ENCODE assay signal across 9 mouse cellular contexts in the genomic region with DNA sequence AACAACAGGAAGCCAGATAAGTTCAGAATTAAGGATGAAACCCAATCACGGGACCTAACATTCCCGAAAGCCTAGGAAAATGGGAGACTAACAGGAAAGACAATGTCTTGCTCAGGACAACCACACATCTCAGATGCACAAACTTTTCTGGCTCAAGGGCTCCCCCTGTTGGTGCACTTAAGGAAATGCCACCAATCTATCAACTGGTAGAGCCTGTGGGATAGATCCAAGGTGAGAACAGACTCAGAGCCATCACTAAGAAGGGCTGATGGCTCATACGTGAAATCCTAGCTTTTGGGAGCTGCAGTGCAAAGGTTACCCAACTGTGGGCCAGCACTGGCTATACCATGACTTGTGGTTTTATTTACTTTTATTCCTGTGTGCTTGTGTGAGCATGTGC. TPM values are rescaled to one million over a fixed set of nuclear protein-coding genes. Genes with fewer than 3 reads are reported as not detected.
DNase-seq lines count a peak whose midpoint lies in the region; ATAC-seq and TF ChIP-seq lines count a peak whose summit lies in the region.
"Had no signal": no experiment of that assay in that cellular context is flagged by ENCODE, and none has a peak within 500 bp of the region (broad histone marks: within the 10 kb centered on the region; RNA-seq: fewer than 3 reads in every experiment).

No protein-coding gene starts in this region.

- peak overlapping the region; percentile 57 for H3K27ac ChIP-seq in kidney, embryonic 16.5 days (ENCODE audit: low read length)
- no peak overlapping the region for H3K27ac ChIP-seq in liver, embryonic 14.5 days
- H3K27ac ChIP-seq: limb, embryonic 12.5 days had no signal

- no peak for TF ChIP-seq EP300 in liver, embryonic 14.5 days (IDR thresholded peaks at IDR 0.05; ENCODE audit: low read depth)

- peaks cover 7% of the 10 kb centered on the region; the same call in 1 of the 2 replicates for H3K36me3 ChIP-seq in kidney, embryonic 16.5 days (ENCODE audit: insufficient read depth, low read length)
- H3K36me3 ChIP-seq in liver, embryonic 14.5 days (replicated peaks; ENCODE audit: control insufficient read depth, insufficient read depth, low read depth), result peaks cover 89% of the 10 kb centered on the region

- TF ChIP-seq CTCF in liver, embryonic 14.5 days (IDR thresholded peaks at IDR 0.05; ENCODE audit: low read depth), result peak; percentile 93

- peak; percentile 68 for ATAC-seq in kidney, embryonic 16.5 days (ENCODE audit: low FRiP score, low TSS enrichment)
- ATAC-seq in liver, embryonic 14.5 days (ENCODE audit: insufficient read depth), result peak; percentile 57; the same call in 1 of the 2 replicates

- no peaks in the 10 kb centered on the region for H3K27me3 ChIP-seq in kidney, embryonic 16.5 days (ENCODE audit: insufficient read depth, low read length)
- no peaks in the 10 kb centered on the region for H3K27me3 ChIP-seq in liver, embryonic 14.5 days (ENCODE audit: control insufficient read depth, insufficient read depth, low read length)
- H3K27me3 ChIP-seq: limb, embryonic 12.5 days had no signal

- no peak overlapping the region for H3K9ac ChIP-seq in kidney, embryonic 16.5 days (replicated peaks; ENCODE audit: low read length)
- H3K9ac ChIP-seq in liver, embryonic 14.5 days (replicated peaks), result no peak overlapping the region
- H3K9ac ChIP-seq: limb, embryonic 12.5 days had no signal

- H3K4me2 ChIP-seq in kidney, embryonic 16.5 days (replicated peaks; ENCODE audit: low read depth, low read length), result no peak overlapping the region
- H3K4me2 ChIP-seq in liver, embryonic 14.5 days (ENCODE audit: low read depth), result no peak overlapping the region
- H3K4me2 ChIP-seq: limb, embryonic 12.5 days had no signal

- WGBS in kidney, embryonic 16.5 days, result 12% methylated on average over 3 of the region's 3 CpGs
- WGBS in liver, embryonic 14.5 days (ENCODE audit: insufficient replicate concordance), result 19% methylated on average over 3 of the region's 3 CpGs

- DNase-seq in CD8-positive naive resting alpha-beta T cell, adult 2 months (ENCODE audit: low read depth in 2 of 2, low spot score in 2 of 2), result peak; percentile 60 to 76
- peak; percentile 79 for DNase-seq in adrenal gland, adult 8-10 months
- DNase-seq in embryo, embryonic 11.5 days (ENCODE audit: low read depth, low spot score), result peak; percentile 64
- DNase-seq in heart, adult 9 months (ENCODE audit: low spot score in 2 of 2), result peak; percentile 80 to 89
- DNase-seq in liver, embryonic 14.5 days (ENCODE audit: low read depth in 3 of 3, low spot score in 3 of 3), result peak; percentile 60 to 68 (median 63)
- DNase-seq in retina, adult 2 months (ENCODE audit: low read depth, low spot score), result peak; percentile 50
- peak; percentile 74 for DNase-seq in thymus, postnatal 14 days

- peaks cover 43% of the 10 kb centered on the region for H3K4me1 ChIP-seq in kidney, embryonic 16.5 days (ENCODE audit: insufficient read depth, low read length)
- peaks cover 0 to 2% of the 10 kb centered on the region in 2 experiments; a peak in 2 of 4 replicates for H3K4me1 ChIP-seq in liver, embryonic 14.5 days (replicated peaks; ENCODE audit: control insufficient read depth in 2 of 2, insufficient read depth in 2 of 2, low read length in 1 of 2)

- H3K4me3 ChIP-seq in kidney, embryonic 16.5 days (ENCODE audit: low read length), result no peak overlapping the region
- H3K4me3 ChIP-seq in liver, embryonic 14.5 days (ENCODE audit: insufficient read depth in 1 of 2, low read depth in 2 of 2, low read length in 2 of 2), result no peak overlapping the region
- H3K4me3 ChIP-seq: limb, embryonic 12.5 days had no signal

- no peaks in the 10 kb centered on the region for H3K9me3 ChIP-seq in kidney, embryonic 16.5 days (ENCODE audit: low read length)
- no peaks in the 10 kb centered on the region for H3K9me3 ChIP-seq in liver, embryonic 14.5 days (ENCODE audit: control insufficient read depth, low read length)
- H3K9me3 ChIP-seq: limb, embryonic 12.5 days had no signal

RNA-seq across cellular contexts. Expression of a gene that starts 7.3 kb away (rescaled TPM):
- 10 to 100 TPM; 22.5 to 51.0 (median 27.8) TPM for total RNA-seq in adrenal gland, adult 8-10 months (2022)
- 77.7 and 82.1 TPM in 2 replicates for polyA plus RNA-seq in kidney, embryonic 16.5 days (2015; fragmentation: Nextera tagmentation; extraction: Ambion mirVana)
- polyA plus RNA-seq in liver, embryonic 14.5 days (2012; rRNA removed), result 60.9 and 66.4 TPM in 2 replicates
- 63.0 and 68.1 TPM in 2 replicates for polyA plus RNA-seq in liver, embryonic 14.5 days (2014; fragmentation: Nextera tagmentation; extraction: Ambion mirVana)

RNA-seq across cellular contexts. Expression of a gene that starts 29.3 kb away (rescaled TPM):
- not detected for total RNA-seq in adrenal gland, adult 8-10 months (2022)
- polyA plus RNA-seq in kidney, embryonic 16.5 days (2015; fragmentation: Nextera tagmentation; extraction: Ambion mirVana), result not detected in 2 replicates
- not detected in 2 replicates for polyA plus RNA-seq in liver, embryonic 14.5 days (2012; rRNA removed)
- polyA plus RNA-seq in liver, embryonic 14.5 days (2014; fragmentation: Nextera tagmentation; extraction: Ambion mirVana), result 0.08 TPM in 1 of 2 replicates, not detected in the other
- polyA plus RNA-seq: limb, embryonic 12.5 days had no signal

RNA-seq across cellular contexts. Expression of a gene that starts 32.1 kb away (rescaled TPM):
- 1 to 10 TPM; 4.9 to 9.6 (median 8.3) TPM for total RNA-seq in adrenal gland, adult 8-10 months (2022)
- 16.5 and 17.3 TPM in 2 replicates for polyA plus RNA-seq in kidney, embryonic 16.5 days (2015; fragmentation: Nextera tagmentation; extraction: Ambion mirVana)
- polyA plus RNA-seq in liver, embryonic 14.5 days (2012; rRNA removed), result 2.2 and 2.3 TPM in 2 replicates
- polyA plus RNA-seq in liver, embryonic 14.5 days (2014; fragmentation: Nextera tagmentation; extraction: Ambion mirVana), result 1.6 and 2.1 TPM in 2 replicates

RNA-seq across cellular contexts. Expression of a gene that starts 43.9 kb away (rescaled TPM):
- total RNA-seq in adrenal gland, adult 8-10 months (2022), result 100 to 1,000 TPM in 3 of 4 experiments, 10 to 100 TPM in 1; 93.7 to 147 (median 129) TPM
- 185 and 188 TPM in 2 replicates for polyA plus RNA-seq in kidney, embryonic 16.5 days (2015; fragmentation: Nextera tagmentation; extraction: Ambion mirVana)
- polyA plus RNA-seq in liver, embryonic 14.5 days (2012; rRNA removed), result 35.3 and 36.0 TPM in 2 replicates
- 45.1 and 54.5 TPM in 2 replicates for polyA plus RNA-seq in liver, embryonic 14.5 days (2014; fragmentation: Nextera tagmentation; extraction: Ambion mirVana)

RNA-seq across cellular contexts. Expression of a gene that starts 59.0 kb away (rescaled TPM):
- 10 to 100 TPM; 40.6 to 54.1 (median 47.3) TPM for total RNA-seq in adrenal gland, adult 8-10 months (2022)
- polyA plus RNA-seq in kidney, embryonic 16.5 days (2015; fragmentation: Nextera tagmentation; extraction: Ambion mirVana), result 11.1 and 11.9 TPM in 2 replicates
- polyA plus RNA-seq in liver, embryonic 14.5 days (2012; rRNA removed), result 25.4 and 28.0 TPM in 2 replicates
- 25.6 and 28.7 TPM in 2 replicates for polyA plus RNA-seq in liver, embryonic 14.5 days (2014; fragmentation: Nextera tagmentation; extraction: Ambion mirVana)
